Mouse (Mus musculus): ENCODE measurements around the gene Fam19a2. TPM values are rescaled to one million over a fixed set of nuclear protein-coding genes. Genes with fewer than 3 reads are reported as not detected.

Fam19a2 gene
- polyA plus RNA-seq, 1 experiment = not detected

GRCm38 (mm10) chr10:123357010-123357409 lies 93.2 kb downstream of the Fam19a2 start:
- 79% methylated on average over 6 of the region's 6 CpGs for WGBS
- Histone ChIP-seq H3K4me1 (ENCODE audit: control insufficient read depth, insufficient read depth, low read length) (no peaks in the 10 kb centered on the region), H3K4me3 (replicated peaks; ENCODE audit: control insufficient read depth, low read depth, low read length) (no peak overlapping the region), H3K27ac (ENCODE audit: control insufficient read depth, insufficient read depth, low read depth, low read length, poor library complexity) (no peak overlapping the region)
- no peak for TF ChIP-seq POLR2A (IDR thresholded peaks at IDR 0.05; ENCODE audit: borderline replicate concordance, control insufficient read depth, low read depth, low read length)
- no peak for TF ChIP-seq CTCF (IDR thresholded peaks at IDR 0.05; ENCODE audit: control insufficient read depth, insufficient read depth, low read length)

GRCm38 (mm10) chr10:123360492-123360891 lies 96.7 kb downstream of the Fam19a2 start:
- H3K27ac ChIP-seq (ENCODE audit: control insufficient read depth, insufficient read depth, low read depth, low read length, poor library complexity) = no peak overlapping the region
- no peak overlapping the region for H3K4me3 ChIP-seq (replicated peaks; ENCODE audit: control insufficient read depth, low read depth, low read length)
- H3K4me1 ChIP-seq (ENCODE audit: control insufficient read depth, insufficient read depth, low read length) = no peaks in the 10 kb centered on the region
- TF ChIP-seq POLR2A (IDR thresholded peaks at IDR 0.05; ENCODE audit: borderline replicate concordance, control insufficient read depth, low read depth, low read length) (no peak), CTCF (IDR thresholded peaks at IDR 0.05; ENCODE audit: control insufficient read depth, insufficient read depth, low read length) (no peak)
- 18% methylated on average over 14 of the region's 14 CpGs for WGBS

GRCm38 (mm10) chr10:123364628-123365027 lies 100.8 kb downstream of the Fam19a2 start:
- no peak overlapping the region for H3K27ac ChIP-seq (ENCODE audit: control insufficient read depth, insufficient read depth, low read depth, low read length, poor library complexity)
- no peaks in the 10 kb centered on the region for H3K4me1 ChIP-seq (ENCODE audit: control insufficient read depth, insufficient read depth, low read length)
- H3K4me3 ChIP-seq (replicated peaks; ENCODE audit: control insufficient read depth, low read depth, low read length) = no peak overlapping the region
- WGBS = 68% methylated on average over 4 of the region's 4 CpGs
- TF ChIP-seq CTCF (IDR thresholded peaks at IDR 0.05; ENCODE audit: control insufficient read depth, insufficient read depth, low read length) (no peak), POLR2A (IDR thresholded peaks at IDR 0.05; ENCODE audit: borderline replicate concordance, control insufficient read depth, low read depth, low read length) (no peak)

- TF ChIP-seq CTCF (IDR thresholded peaks at IDR 0.05; ENCODE audit: control insufficient read depth, insufficient read depth, low read length) = no peak
- TF ChIP-seq POLR2A (IDR thresholded peaks at IDR 0.05; ENCODE audit: borderline replicate concordance, control insufficient read depth, low read depth, low read length) = no peak
- Histone ChIP-seq H3K4me1 (ENCODE audit: control insufficient read depth, insufficient read depth, low read length) (no peaks in the 10 kb centered on the region), H3K27ac (ENCODE audit: control insufficient read depth, insufficient read depth, low read depth, low read length, poor library complexity) (no peak overlapping the region), H3K4me3 (replicated peaks; ENCODE audit: control insufficient read depth, low read depth, low read length) (no peak overlapping the region)
- WGBS = 81% methylated on average over 15 of the region's 15 CpGs
Observed at GRCm38 (mm10) chr10:123367152-123367864, 103.5 kb downstream of the Fam19a2 start.

- 55% methylated on average over 2 of the region's 2 CpGs for WGBS
- TF ChIP-seq CTCF (IDR thresholded peaks at IDR 0.05; ENCODE audit: control insufficient read depth, insufficient read depth, low read length) (no peak), POLR2A (IDR thresholded peaks at IDR 0.05; ENCODE audit: borderline replicate concordance, control insufficient read depth, low read depth, low read length) (no peak)
Observed at GRCm38 (mm10) chr10:123383277-123383676, 119.5 kb downstream of the Fam19a2 start.

GRCm38 (mm10) chr10:123385641-123386040 lies 121.8 kb downstream of the Fam19a2 start:
- Histone ChIP-seq H3K27ac (ENCODE audit: control insufficient read depth, insufficient read depth, low read depth, low read length, poor library complexity) (no peak overlapping the region), H3K4me1 (ENCODE audit: control insufficient read depth, insufficient read depth, low read length) (no peaks in the 10 kb centered on the region), H3K4me3 (replicated peaks; ENCODE audit: control insufficient read depth, low read depth, low read length) (no peak overlapping the region)
- 59% methylated on average over 6 of the region's 6 CpGs for WGBS
- TF ChIP-seq CTCF (IDR thresholded peaks at IDR 0.05; ENCODE audit: control insufficient read depth, insufficient read depth, low read length) (no peak), POLR2A (IDR thresholded peaks at IDR 0.05; ENCODE audit: borderline replicate concordance, control insufficient read depth, low read depth, low read length) (no peak)

More at GRCm38 (mm10) chr10:123383277-123383676, 119.5 kb downstream of the Fam19a2 start:
- Histone ChIP-seq H3K27ac (ENCODE audit: control insufficient read depth, insufficient read depth, low read depth, low read length, poor library complexity) (no peak overlapping the region), H3K4me3 (replicated peaks; ENCODE audit: control insufficient read depth, low read depth, low read length) (no peak overlapping the region), H3K4me1 (ENCODE audit: control insufficient read depth, insufficient read depth, low read length) (no peaks in the 10 kb centered on the region)

GRCm38 (mm10) chr10:123395429-123395828 lies 131.6 kb downstream of the Fam19a2 start:
- no peak overlapping the region for H3K4me3 ChIP-seq (replicated peaks; ENCODE audit: control insufficient read depth, low read depth, low read length)
- H3K27ac ChIP-seq (ENCODE audit: control insufficient read depth, insufficient read depth, low read depth, low read length, poor library complexity) = no peak overlapping the region
- no peaks in the 10 kb centered on the region for H3K4me1 ChIP-seq (ENCODE audit: control insufficient read depth, insufficient read depth, low read length)
- no peak for TF ChIP-seq POLR2A (IDR thresholded peaks at IDR 0.05; ENCODE audit: borderline replicate concordance, control insufficient read depth, low read depth, low read length)
- TF ChIP-seq CTCF (IDR thresholded peaks at IDR 0.05; ENCODE audit: control insufficient read depth, insufficient read depth, low read length) = no peak
- WGBS = 57% methylated on average over 9 of the region's 9 CpGs

GRCm38 (mm10) chr10:123398136-123398535 lies 134.3 kb downstream of the Fam19a2 start:
- no peak overlapping the region for H3K4me3 ChIP-seq (replicated peaks; ENCODE audit: control insufficient read depth, low read depth, low read length)
- WGBS = 76% methylated on average over 6 of the region's 6 CpGs
- TF ChIP-seq POLR2A (IDR thresholded peaks at IDR 0.05; ENCODE audit: borderline replicate concordance, control insufficient read depth, low read depth, low read length) (no peak), CTCF (IDR thresholded peaks at IDR 0.05; ENCODE audit: control insufficient read depth, insufficient read depth, low read length) (no peak)
- no peak overlapping the region for H3K27ac ChIP-seq (ENCODE audit: control insufficient read depth, insufficient read depth, low read depth, low read length, poor library complexity)
- H3K4me1 ChIP-seq (ENCODE audit: control insufficient read depth, insufficient read depth, low read length) = no peaks in the 10 kb centered on the region

Measured in bone marrow, adult 2 months (tissue).